Mouse (Mus musculus) WW6 (cell line): ENCODE data around the gene Tnks2.
A peak's percentile ranks its signal among the peaks of the same experiment; 100 is the strongest.
"Not testable (repeated sequence)": the region's sequence is repeated elsewhere in the genome, so short reads cannot be mapped to it uniquely, and the experiment has no call there.

Experiments used
- DNase-seq: peaks from one replicate; pipeline ENCODE4 v3.0.0-alpha.2; 2013; ENCODE audit warnings: low read depth, low spot score

Tnks2 gene

GRCm38 (mm10) chr19:36833788-36834531 is at the start of gene Tnks2:
Gene Tnks2, plus strand, starts transcription at chr19:36834232.
- DNase-seq: peak; percentile 90

- DNase-seq: no peak
Measured at GRCm38 (mm10) chr19:36789873-36790733, 43.9 kb upstream of the Tnks2 start.

DNA sequence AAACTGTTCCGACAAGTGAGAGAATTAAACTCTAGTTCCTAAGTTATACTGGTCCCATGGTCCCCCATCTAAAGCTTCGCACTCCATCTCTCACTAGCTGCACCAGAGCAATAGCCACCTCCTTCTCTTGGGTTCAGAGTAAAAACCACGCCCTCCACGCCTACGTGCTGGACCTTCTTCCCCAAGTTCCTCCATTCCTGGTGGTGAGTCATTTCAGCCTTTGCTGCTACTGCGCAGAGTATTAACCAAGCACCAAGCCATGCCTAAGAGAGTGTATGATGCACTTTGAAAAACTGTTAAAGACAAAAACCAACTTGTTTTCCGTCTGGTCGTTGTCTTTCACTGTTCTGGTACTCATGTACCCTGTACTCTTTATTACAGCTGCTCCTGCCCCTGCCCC is 41.4 kb upstream of the Tnks2 start:
- no peak for DNase-seq

- DNase-seq: no peak
Measured at GRCm38 (mm10) chr19:36793450-36793849, 40.6 kb upstream of the Tnks2 start.

GRCm38 (mm10) chr19:36794008-36794407 is 40.0 kb upstream of the Tnks2 start:
- DNase-seq: no peak

- no peak for DNase-seq
Measured at GRCm38 (mm10) chr19:36795277-36795676, 38.8 kb upstream of the Tnks2 start.

- no peak for DNase-seq
Measured at GRCm38 (mm10) chr19:36796931-36797330, 37.1 kb upstream of the Tnks2 start.

DNA sequence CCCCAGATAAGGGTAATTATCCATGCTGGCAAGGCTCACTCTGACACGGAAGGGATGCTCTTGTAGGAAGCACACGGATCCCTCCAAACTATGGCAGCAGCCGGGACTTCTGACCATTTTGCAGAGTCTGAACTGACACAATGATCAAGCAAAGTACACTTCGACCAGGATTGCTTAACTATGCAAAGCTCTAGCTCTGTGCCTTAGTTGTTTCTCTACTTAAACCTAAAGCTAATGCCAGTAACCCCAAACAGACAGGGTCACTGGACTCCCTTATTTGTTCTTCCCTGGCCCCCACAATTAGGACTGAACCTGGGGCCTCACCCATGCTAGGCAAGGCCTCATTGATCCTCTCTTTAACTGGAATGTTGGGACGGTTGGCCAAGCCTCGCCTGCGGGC is 33.7 kb upstream of the Tnks2 start:
- no peak for DNase-seq

DNA sequence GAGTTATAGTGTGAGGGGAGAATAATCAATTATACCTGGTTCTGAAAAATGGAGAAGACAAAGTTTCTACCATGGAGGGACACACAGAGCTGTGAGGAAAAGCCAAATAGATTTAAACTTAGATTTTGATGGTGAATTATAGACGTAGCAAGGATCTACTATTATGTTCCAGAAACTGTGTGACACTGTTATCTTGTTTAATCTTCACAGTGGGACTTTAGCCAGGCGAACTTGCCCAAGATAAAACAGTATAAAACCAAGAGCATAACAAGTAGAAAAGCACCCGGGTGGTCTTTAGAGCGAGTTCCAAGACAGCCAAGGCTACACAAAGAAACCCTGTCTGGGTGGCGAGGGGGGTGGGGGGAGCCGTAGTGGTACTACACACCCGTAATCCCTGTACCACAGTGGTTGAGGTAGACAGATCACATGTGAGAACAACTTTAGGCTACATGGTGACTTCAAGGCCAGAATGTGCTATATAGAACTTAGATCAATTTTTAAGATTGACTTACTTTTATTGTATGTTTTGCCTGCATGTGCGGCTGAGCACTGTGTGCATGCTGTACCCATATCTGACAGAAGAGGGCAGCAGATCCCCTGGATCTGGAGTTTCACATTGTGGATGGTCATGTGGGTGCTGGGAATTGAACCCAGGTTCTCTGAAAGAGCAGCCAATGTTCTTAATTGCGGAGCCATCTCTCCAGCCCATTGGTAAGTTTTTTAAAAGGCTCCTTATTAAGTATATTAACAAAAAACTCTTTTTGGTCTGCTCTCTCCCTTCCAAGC is 32.0 kb upstream of the Tnks2 start:
- DNase-seq: no peak

GRCm38 (mm10) chr19:36803403-36803802 is 30.6 kb upstream of the Tnks2 start:
- no peak for DNase-seq

- no peak for DNase-seq
Measured at GRCm38 (mm10) chr19:36806842-36807241, 27.2 kb upstream of the Tnks2 start.

GRCm38 (mm10) chr19:36808426-36809105 is 25.5 kb upstream of the Tnks2 start:
- DNase-seq: no peak

- no peak for DNase-seq
Measured at GRCm38 (mm10) chr19:36809476-36810168, 24.4 kb upstream of the Tnks2 start.

DNA sequence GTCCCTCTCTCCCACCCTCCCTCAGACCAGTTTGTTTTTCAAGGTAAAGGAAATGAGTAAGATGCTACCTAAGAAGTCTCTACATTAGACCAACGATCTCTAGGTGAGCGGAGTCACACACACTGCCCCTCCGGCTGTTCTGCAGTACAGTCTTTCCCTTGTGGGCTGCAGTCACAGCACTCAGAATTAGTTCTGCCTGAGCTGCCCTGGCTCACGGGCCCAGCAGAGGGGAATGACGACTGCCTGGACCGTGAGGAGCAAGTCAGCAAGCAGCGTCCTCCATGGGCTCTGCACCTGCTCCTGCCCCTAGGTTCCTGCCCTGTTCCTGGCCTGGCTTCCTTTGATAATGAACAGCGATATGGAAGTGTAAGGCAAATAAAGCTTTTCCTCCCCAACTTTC is 22.0 kb upstream of the Tnks2 start:
- no peak for DNase-seq

DNA sequence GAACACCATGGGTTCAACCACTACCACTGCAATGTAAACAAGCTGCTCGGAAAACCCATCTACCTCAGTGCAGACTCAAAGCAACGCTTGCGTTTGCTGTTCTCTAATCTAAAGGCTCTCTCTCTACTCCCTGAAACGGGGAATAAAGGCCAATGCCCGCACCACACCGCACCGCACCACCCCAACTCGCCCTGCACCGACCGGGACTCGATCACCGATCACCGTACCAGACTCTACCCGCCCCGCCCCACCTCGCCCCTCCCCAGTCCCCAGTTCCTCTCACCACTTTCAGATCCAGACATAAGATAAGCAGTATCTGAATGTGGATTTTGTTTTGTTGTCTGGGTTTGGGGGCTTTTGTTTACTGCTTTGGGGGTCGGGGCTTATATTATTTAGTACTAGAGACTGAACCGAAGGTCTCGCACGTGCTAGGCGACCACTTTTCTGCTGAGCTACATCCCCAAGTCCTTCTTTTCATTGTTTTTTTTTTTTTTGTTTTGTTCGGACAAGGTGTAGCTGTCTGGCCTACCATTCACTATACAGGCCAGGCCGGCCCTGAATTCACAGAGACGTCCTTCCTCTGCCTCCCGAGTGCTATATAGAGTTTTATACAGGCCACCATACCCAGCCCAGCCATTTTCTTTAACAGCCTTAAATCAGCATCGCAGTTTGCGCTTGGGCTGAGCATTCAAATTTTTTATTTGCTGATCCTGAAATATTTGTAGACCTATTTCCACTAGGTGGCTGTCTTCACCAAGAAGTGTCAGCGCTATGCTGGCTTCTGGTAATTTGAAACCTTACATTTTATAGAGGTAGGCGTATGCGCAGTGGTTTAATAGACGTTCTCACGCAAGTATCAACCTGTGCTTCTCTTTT is 18.4 kb upstream of the Tnks2 start:
- no peak for DNase-seq

DNA sequence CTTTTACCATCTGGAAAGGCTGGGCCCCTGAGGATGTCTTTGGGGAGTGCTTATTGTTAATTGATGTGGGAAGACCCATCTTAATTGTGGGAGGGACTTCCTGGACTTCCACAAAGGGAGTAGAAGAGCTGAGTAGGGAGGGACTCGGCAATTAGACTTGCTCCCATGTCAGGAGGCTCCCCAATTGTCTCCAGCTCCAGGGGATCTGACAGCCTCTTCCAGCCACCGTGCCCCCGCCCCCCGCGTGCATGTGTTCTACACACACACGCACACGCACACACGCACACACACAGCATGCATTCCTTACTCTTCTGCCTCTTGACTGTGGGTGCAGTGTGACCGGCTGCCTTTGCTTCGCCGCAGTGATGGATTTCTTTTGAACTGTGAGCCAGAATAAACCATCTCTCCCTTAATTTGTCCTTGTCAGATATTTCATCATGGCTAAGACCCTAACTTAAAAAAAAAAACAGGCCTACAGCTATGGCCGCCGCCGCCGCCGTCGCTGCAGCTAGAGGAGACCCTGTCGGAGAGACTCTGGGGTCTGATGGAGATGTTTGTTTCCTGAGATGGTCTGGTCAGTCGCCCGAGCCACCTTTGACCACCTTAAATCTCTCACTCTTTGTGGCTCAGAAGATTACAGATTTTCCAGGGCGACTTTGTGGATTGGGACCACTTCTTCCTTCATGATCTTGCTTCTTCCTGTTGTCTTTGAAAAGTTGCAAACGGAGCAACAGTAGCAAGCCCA is 15.7 kb upstream of the Tnks2 start:
- DNase-seq: no peak

DNA sequence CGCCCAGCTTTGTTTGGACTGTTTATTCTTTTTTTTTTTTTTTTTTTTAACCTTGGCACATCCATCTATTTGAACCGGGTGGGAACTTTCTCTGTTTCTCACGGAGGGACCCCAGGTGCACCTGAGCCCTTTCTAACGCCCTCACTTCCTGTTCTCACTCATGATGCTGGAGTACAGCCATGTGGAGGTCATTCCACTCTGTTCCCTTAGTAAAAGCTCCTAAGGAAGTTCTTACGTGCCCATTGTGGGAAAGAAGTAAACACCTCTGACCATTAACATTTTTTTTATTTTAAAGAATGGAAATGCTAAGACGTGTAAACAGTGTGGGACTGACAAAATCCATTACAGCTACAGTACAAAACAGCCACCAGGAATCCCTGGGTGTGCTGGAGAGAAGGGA is 14.8 kb upstream of the Tnks2 start:
- no peak for DNase-seq

DNA sequence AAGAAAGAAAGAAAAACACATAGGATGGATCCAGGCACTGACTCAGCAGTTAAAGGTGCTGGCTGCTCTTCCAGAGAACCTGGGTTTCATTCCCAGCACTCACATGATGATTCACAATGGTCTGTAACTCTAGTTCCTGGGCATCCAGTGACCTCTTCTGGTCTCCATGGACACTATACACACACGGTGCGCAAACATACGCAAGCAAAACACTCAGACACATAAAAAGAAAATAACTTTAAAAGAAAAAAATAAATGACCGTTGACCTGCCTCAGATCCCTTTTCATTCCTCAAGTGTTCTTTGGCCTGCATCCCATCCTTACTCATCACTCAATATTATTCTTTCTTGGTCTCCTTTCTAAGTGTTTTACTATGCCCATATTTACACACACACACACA is 13.6 kb upstream of the Tnks2 start:
- DNase-seq: no peak

GRCm38 (mm10) chr19:36821301-36821700 is 12.7 kb upstream of the Tnks2 start:
- not testable (repeated sequence) for DNase-seq
